Mouse (Mus musculus) heart, embryonic 11.5 days (tissue): ENCODE results near the gene Uri1. TPM values are rescaled to one million over a fixed set of nuclear protein-coding genes. Genes with fewer than 3 reads are reported as not detected.

Source experiments
- ATAC-seq: fragments of 200-750 bp; cut with Nextera tagmentation; replicated peaks from 2 replicates; pipeline ENCODE4 v1.8.0; 2017; ENCODE audit warnings: moderate library complexity; ENCODE audit not compliant: insufficient number of reproducible peaks, low FRiP score, low TSS enrichment
- H3K27ac ChIP-seq: fragments of 300-500 bp; sonication (generic); 2 replicates; pipeline ENCODE4 v1.5.1; 2014; ENCODE audit warnings: mild to moderate bottlenecking, low read depth, low read length
- H3K27me3 ChIP-seq: fragments of 300-500 bp; sonication (generic); 2 replicates; pipeline ENCODE4 v1.6.1; 2014; ENCODE audit warnings: mild to moderate bottlenecking, low read length, mixed read lengths; ENCODE audit not compliant: control insufficient read depth, insufficient read depth
- H3K36me3 ChIP-seq: fragments of 300-500 bp; sonication (generic); 2 replicates; pipeline ENCODE4 v1.6.1; 2014; ENCODE audit warnings: mild to moderate bottlenecking, low read length, moderate library complexity, mixed read lengths; ENCODE audit not compliant: control insufficient read depth, insufficient read depth
- H3K4me1 ChIP-seq: fragments of 300-500 bp; sonication (generic); 2 replicates; pipeline ENCODE4 v1.6.1; 2014; ENCODE audit warnings: low read length; ENCODE audit not compliant: control insufficient read depth, insufficient read depth
- H3K4me2 ChIP-seq: fragments of 300-500 bp; sonication (generic); 2 replicates; pipeline ENCODE4 v1.6.1; 2014; ENCODE audit warnings: mild to moderate bottlenecking, moderate library complexity
- H3K4me3 ChIP-seq: fragments of 300-500 bp; sonication (generic); 2 replicates; pipeline ENCODE4 v1.5.1; 2014; ENCODE audit warnings: low read depth, low read length
- H3K9ac ChIP-seq: fragments of 300-500 bp; sonication (generic); 2 replicates; pipeline ENCODE4 v1.6.1; 2014; ENCODE audit warnings: mild to moderate bottlenecking, low read depth, low read length, moderate library complexity
- H3K9me3 ChIP-seq: fragments of 300-500 bp; sonication (generic); replicated peaks from 2 replicates; pipeline ENCODE4 v1.6.1; 2016; ENCODE audit warnings: low read length; ENCODE audit not compliant: control insufficient read depth
- WGBS: fragments of 180-500 bp; shearing (Covaris S2); extraction: QIAGEN DNeasy Blood & Tissue Kit; methylation state at CpG from one replicate; pipeline ENCODE4 v1.1.7; 2014; ENCODE audit not compliant: insufficient replicate concordance; 5-methylcytosine and 5-hydroxymethylcytosine counted together
- polyA plus RNA-seq: library from polyadenylated mRNA; unstranded; fragments of >200 nt; fragmentation: Nextera tagmentation; extraction: Ambion mirVana; gene quantifications from 2 replicates; pipeline ENCODE4 v1.2.1, GENCODE M21; 2014

Uri1 gene
- polyA plus RNA-seq, 1 experiment from 2014 or later, result 33.8 TPM

DNA sequence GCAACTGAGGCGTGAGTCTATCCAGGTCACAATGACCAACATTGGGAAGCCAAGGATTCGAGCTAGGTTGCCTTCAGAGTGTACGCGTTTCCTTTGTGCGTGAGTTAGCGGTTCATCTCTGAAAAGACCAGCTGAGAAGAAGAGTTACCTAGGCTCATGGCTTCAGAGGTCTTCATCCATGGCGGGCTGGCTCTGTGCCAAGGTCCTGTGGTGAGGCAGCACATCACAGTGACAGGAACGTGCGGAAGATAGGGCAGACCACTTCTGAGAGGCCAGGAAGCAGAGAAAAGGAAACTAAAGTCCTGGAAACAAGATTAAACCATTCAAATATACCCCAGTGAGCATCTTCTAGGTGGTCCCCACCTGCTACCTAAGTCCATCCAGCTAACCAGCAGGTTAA is 30.9 kb upstream of the Uri1 start:
- Histone ChIP-seq H3K4me2 (no peak overlapping the region), H3K36me3 (no peaks in the 10 kb centered on the region), H3K9me3 (no peaks in the 10 kb centered on the region), H3K9ac (no peak overlapping the region), H3K4me1 (peaks cover 7% of the 10 kb centered on the region; the same call in 1 of the 2 replicates), H3K27ac (no peak overlapping the region), H3K27me3 (no peaks in the 10 kb centered on the region), H3K4me3 (no peak overlapping the region)
- 84% methylated on average over 9 of the region's 9 CpGs for WGBS
- no peak for ATAC-seq

DNA sequence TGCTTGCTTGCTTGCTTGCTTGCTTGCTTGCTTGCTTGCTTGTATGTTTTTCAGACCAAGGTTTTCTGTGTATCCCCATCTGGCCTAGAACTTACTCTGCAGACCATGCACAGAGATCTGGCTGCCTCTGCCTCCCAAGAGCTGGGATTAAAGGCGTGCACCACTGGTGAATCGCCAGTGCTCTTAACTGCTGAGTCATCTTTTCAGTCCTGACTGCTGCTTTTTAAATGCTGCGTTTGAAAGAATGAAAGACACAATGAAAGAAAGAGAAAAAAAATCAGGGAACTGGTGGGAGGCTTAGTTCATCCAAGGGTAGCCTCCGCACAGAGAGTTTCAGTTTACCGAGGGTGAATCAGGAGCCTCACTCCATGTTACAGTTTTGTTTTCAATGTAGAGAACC is 23.9 kb upstream of the Uri1 start:
- Histone ChIP-seq H3K4me1 (no peaks in the 10 kb centered on the region), H3K4me3 (no peak overlapping the region), H3K4me2 (no peak overlapping the region), H3K36me3 (no peaks in the 10 kb centered on the region), H3K27ac (no peak overlapping the region), H3K27me3 (no peaks in the 10 kb centered on the region), H3K9ac (no peak overlapping the region), H3K9me3 (no peaks in the 10 kb centered on the region)
- whole genome bisulfite sequencing, result 74% methylated on average over 5 of the region's 5 CpGs
- ATAC-seq, result no peak

DNA sequence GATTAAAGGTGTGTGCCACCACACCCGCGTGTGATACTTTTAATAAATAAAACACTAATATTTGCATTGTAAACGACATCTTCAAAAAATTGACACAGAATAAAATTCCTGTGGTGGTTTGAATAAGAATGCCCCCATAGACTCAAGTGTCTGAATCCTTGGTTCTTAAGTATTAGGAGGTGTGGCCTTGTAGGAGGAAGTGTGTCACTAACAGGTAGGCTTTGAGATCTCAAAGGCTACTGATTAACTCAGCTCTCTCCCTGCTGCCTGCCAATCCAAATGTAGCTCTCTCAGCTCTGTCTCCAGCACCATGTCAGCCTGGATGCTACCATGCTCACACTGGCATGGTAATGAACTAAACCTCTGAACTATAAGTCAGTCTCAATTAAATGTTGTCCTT is 17.9 kb upstream of the Uri1 start:
- H3K27ac ChIP-seq, result no peak overlapping the region

DNA sequence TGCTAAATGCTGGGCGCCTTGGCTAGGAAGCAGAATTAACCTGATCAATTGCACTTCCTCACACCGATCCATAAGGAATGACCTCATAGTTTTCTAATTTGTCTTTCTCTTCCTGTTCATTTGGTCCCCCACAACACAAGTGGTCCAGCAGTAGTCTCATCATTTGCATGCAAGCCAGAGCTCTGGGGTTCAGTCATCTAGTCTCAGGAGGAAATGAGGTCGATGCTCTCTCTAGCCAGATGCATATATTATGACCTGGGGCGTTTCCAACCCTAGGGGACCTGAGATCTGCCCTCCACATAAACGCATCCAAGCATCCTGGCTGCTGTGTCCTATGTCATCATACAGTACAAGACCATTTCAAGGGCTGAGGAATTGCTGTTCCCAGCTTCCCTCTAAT is 14.2 kb upstream of the Uri1 start:
- no peak for ATAC-seq
- WGBS, result 70% methylated on average over 5 of the region's 5 CpGs
- H3K9me3 ChIP-seq, result no peaks in the 10 kb centered on the region
- H3K9ac ChIP-seq, result no peak overlapping the region
- no peak overlapping the region for H3K4me2 ChIP-seq
- no peaks in the 10 kb centered on the region for H3K4me1 ChIP-seq
- no peak overlapping the region for H3K4me3 ChIP-seq
- H3K27me3 ChIP-seq, result no peaks in the 10 kb centered on the region
- H3K27ac ChIP-seq, result no peak overlapping the region
- H3K36me3 ChIP-seq, result no peaks in the 10 kb centered on the region

More for the DNA sequence above, 17.9 kb upstream of the Uri1 start:
- Histone ChIP-seq H3K36me3 (no peaks in the 10 kb centered on the region), H3K4me2 (no peak overlapping the region), H3K4me1 (no peaks in the 10 kb centered on the region), H3K27me3 (no peaks in the 10 kb centered on the region), H3K4me3 (no peak overlapping the region), H3K9ac (no peak overlapping the region), H3K9me3 (no peaks in the 10 kb centered on the region)
- no peak for ATAC-seq
- 81% methylated on average over 3 of the region's 3 CpGs for WGBS

DNA sequence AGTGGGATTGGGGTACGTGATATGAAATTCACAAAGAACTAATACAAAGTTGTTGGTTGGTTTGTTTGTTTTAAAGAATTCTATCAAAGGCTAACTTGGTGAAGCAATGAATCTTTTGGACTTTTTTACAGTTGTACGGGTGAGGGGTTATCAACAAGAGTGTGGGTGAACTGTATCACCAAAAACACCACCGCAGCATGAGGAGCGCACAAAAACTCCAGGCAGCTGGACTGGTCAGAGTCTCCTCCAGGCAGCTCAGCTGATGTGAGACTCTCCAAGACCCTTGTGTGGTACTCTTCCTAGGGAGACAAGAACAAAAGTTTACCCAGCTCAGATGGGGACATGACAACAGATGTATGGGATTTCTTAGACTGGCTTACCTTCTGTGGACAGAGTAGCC is 7.8 kb upstream of the Uri1 start:
- Histone ChIP-seq H3K4me3 (no peak overlapping the region), H3K9me3 (no peaks in the 10 kb centered on the region), H3K27ac (no peak overlapping the region), H3K36me3 (no peaks in the 10 kb centered on the region), H3K4me1 (no peaks in the 10 kb centered on the region), H3K9ac (no peak overlapping the region), H3K27me3 (no peaks in the 10 kb centered on the region), H3K4me2 (no peak overlapping the region)
- ATAC-seq, result no peak
- 68% methylated on average over 4 of the region's 4 CpGs for WGBS

DNA sequence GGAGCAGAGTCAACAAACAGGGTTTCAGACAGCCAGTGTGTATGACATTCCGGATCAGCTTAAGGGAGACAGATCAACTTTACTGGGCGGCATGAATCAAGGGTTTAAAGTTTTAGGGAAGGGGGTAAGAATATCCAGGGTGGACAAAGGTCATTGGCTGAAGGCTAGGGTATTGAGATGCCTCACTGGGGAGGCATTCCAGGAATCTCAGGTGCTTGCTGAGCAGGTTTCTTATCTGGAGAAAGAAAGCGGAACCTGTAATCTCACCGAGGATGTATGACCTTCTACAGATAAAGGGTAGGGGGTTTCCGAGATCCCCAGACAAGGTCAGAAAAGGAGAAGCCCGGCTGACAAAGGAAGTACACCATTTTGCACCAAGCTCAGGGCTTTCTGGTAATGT is 7.3 kb upstream of the Uri1 start:
- Histone ChIP-seq H3K27me3 (no peaks in the 10 kb centered on the region), H3K4me3 (no peak overlapping the region), H3K4me2 (no peak overlapping the region), H3K4me1 (no peaks in the 10 kb centered on the region), H3K9ac (no peak overlapping the region), H3K27ac (no peak overlapping the region), H3K9me3 (no peaks in the 10 kb centered on the region), H3K36me3 (no peaks in the 10 kb centered on the region)
- WGBS, result 31% methylated on average over 6 of the region's 6 CpGs
- ATAC-seq, result no peak

DNA sequence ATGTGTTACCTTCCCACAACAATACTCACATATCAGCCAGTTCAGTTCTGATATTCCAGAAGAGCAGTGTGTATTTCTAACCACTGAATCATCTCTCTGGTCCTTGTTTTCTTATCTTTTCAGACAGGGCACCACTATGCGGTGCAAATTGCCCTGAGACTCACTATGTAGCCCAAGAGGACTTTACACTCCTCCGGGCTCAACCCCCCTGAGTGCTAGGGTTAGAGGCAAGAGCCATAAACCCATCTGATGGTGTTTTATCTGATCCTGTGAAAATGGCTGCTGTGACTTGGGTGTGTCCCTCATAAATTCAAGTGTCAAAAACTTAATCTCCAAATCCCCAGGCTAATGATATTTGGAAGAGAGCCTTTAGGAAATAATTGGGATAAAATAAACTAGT is 6.6 kb upstream of the Uri1 start:
- Histone ChIP-seq H3K4me1 (no peaks in the 10 kb centered on the region), H3K9ac (no peak overlapping the region), H3K36me3 (no peaks in the 10 kb centered on the region), H3K9me3 (no peaks in the 10 kb centered on the region), H3K27ac (no peak overlapping the region), H3K4me3 (no peak overlapping the region), H3K27me3 (no peaks in the 10 kb centered on the region), H3K4me2 (no peak overlapping the region)
- no peak for ATAC-seq
- WGBS, result 49% methylated on average over 2 of the region's 2 CpGs

DNA sequence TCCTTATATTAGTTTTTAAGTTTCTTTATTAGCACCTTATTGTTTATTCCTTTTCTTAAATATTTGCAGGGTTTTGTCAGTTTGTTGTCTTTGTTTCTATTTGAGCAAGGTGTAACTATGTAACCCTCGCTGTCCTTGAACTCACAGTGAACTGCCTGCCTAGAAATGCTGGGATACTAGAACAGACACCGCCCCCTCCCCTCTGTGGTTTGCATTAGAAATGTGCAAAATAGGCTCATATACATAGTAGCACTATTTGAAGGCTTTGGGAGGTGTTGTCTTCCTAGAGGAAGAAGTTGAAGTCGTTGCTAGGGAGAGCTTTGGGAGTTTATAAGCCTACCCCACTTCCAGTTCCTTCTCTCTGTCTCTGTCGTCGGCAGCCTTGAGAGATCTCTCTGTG is 5.7 kb upstream of the Uri1 start:
- WGBS, result 43% methylated on average over 5 of the region's 5 CpGs

DNA sequence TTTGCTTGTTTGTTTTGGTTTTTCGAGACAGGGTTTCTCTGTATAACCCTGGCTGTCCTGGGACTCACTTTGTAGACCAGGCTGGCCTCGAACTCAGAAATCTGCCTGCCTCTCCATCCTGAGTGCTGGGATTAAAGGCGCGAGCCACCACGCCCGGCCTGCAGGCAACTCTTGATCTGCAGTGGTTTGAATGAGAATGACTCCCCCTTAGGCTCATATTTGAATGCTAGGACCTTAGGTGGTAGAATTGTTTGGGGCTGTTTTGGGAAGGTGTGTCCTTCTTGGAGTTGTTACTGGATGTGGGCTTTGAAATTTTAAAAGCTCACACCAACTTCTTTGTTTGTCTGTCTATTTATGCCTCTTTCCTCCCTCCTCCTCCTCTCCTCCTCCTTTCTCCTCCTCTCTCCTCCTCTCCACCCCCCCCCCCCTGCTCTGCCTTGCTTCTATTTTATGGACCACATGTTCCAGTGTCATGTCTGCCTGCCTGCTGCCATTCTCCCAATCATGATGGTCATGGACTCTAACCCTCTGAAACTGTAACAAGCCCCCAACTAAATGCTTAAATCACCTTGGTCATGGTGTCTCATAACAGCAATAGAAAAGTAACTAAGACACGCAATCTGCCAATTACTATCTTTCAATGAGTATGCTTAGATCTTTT is 4.7 kb upstream of the Uri1 start:
- WGBS, result 84% methylated on average over 7 of the region's 7 CpGs
- no peak for ATAC-seq
- Histone ChIP-seq H3K9ac (no peak overlapping the region), H3K27ac (no peak overlapping the region), H3K36me3 (no peaks in the 10 kb centered on the region), H3K27me3 (no peaks in the 10 kb centered on the region), H3K9me3 (no peaks in the 10 kb centered on the region), H3K4me1 (no peaks in the 10 kb centered on the region), H3K4me2 (no peak overlapping the region), H3K4me3 (no peak overlapping the region)

More for the DNA sequence above, 5.7 kb upstream of the Uri1 start:
- no peaks in the 10 kb centered on the region for H3K36me3 ChIP-seq
- ATAC-seq, result no peak
- no peak overlapping the region for H3K27ac ChIP-seq
- no peak overlapping the region for H3K9ac ChIP-seq
- H3K4me3 ChIP-seq, result no peak overlapping the region
- H3K9me3 ChIP-seq, result no peaks in the 10 kb centered on the region
- H3K4me1 ChIP-seq, result no peaks in the 10 kb centered on the region
- H3K4me2 ChIP-seq, result no peak overlapping the region
- H3K27me3 ChIP-seq, result no peaks in the 10 kb centered on the region
